Mouse (Mus musculus) stomach, embryonic 14.5 days (tissue): ENCODE data around the gene Cep112. TPM values are rescaled to one million over a fixed set of nuclear protein-coding genes. Genes with fewer than 3 reads are reported as not detected.
A peak's percentile ranks its signal among the peaks of the same experiment; 100 is the strongest.

Experiments
- ATAC-seq: fragments of 200-750 bp; cut with Nextera tagmentation; 2 replicates; pipeline ENCODE4 v1.8.0; 2017; ENCODE audit warnings: low read depth, moderate TSS enrichment; ENCODE audit not compliant: insufficient number of reproducible peaks, insufficient read depth, low FRiP score
- H3K27ac ChIP-seq: fragments of 300-500 bp; sonication (generic); 2 replicates; pipeline ENCODE4 v1.5.1; 2014; ENCODE audit warnings: mild to moderate bottlenecking, low read length, moderate library complexity, mixed read lengths
- H3K27me3 ChIP-seq: fragments of 300-500 bp; sonication (generic); 2 replicates; pipeline ENCODE4 v1.6.1; 2014; ENCODE audit warnings: low read length, control low read depth, mixed read lengths; ENCODE audit not compliant: control insufficient read depth, insufficient read depth
- H3K36me3 ChIP-seq: fragments of 300-500 bp; sonication (generic); 2 replicates; pipeline ENCODE4 v1.6.1; 2014; ENCODE audit warnings: mild to moderate bottlenecking, control low read depth, low read length, moderate library complexity, mixed read lengths; ENCODE audit not compliant: control insufficient read depth, insufficient read depth
- H3K4me1 ChIP-seq: fragments of 300-500 bp; sonication (generic); 2 replicates; pipeline ENCODE4 v1.6.1; 2014; ENCODE audit warnings: low read length, control low read depth, mixed read lengths; ENCODE audit not compliant: control insufficient read depth, insufficient read depth
- H3K4me2 ChIP-seq: fragments of 300-500 bp; sonication (generic); replicated peaks from 2 replicates; pipeline ENCODE4 v1.6.1; 2014; ENCODE audit warnings: low read depth, low read length, control low read depth
- H3K4me3 ChIP-seq: fragments of 300-500 bp; sonication (generic); 2 replicates; pipeline ENCODE4 v1.5.1; 2014; ENCODE audit warnings: low read depth, low read length, control low read depth
- H3K9ac ChIP-seq: fragments of 300-500 bp; sonication (generic); replicated peaks from 2 replicates; pipeline ENCODE4 v1.6.1; 2014; ENCODE audit warnings: low read depth, mild to moderate bottlenecking, control low read depth, low read length, moderate library complexity, mixed read lengths
- H3K9me3 ChIP-seq: fragments of 300-500 bp; sonication (generic); 2 replicates; pipeline ENCODE4 v1.6.1; 2016; ENCODE audit warnings: low read depth, low read length, control low read depth; ENCODE audit not compliant: control insufficient read depth
- WGBS: fragments of 180-500 bp; shearing (Covaris S2); extraction: QIAGEN DNeasy Blood & Tissue Kit; methylation state at CpG from one replicate; pipeline ENCODE4 v1.1.7; 2014; 5-methylcytosine and 5-hydroxymethylcytosine counted together
- polyA plus RNA-seq: library from polyadenylated mRNA; unstranded; fragments of >200 nt; fragmentation: Nextera tagmentation; extraction: Ambion mirVana; gene quantifications from 2 replicates; pipeline ENCODE4 v1.2.1, GENCODE M21; 2014

The Cep112 gene
- polyA plus RNA-seq, 1 experiment from 2014 or later = 24.1 TPM

GRCm38 (mm10) chr11:108425592-108425921 is 565 bp downstream of the Cep112 start:
- H3K27ac ChIP-seq = peak overlapping the region; percentile 16; the same call in 1 of the 2 replicates
- H3K9ac ChIP-seq = peak overlapping the region; percentile 51
- 7% methylated on average over 14 of the region's 14 CpGs for WGBS
- peak; percentile 56; the same call in 1 of the 2 replicates for ATAC-seq
- H3K4me3 ChIP-seq = peak overlapping the region; percentile 56
- peak overlapping the region; percentile 49 for H3K4me2 ChIP-seq
- 0 out of 2 replicates have a peak, but pooled peaks cover 3% of the 10 kb centered on the region for H3K4me1 ChIP-seq
- H3K9me3 ChIP-seq = no peaks in the 10 kb centered on the region
- no peaks in the 10 kb centered on the region for H3K36me3 ChIP-seq
- no peaks in the 10 kb centered on the region for H3K27me3 ChIP-seq

- Histone ChIP-seq H3K4me1 (0 out of 2 replicates have a peak, but pooled peaks cover 3% of the 10 kb centered on the region), H3K36me3 (no peaks in the 10 kb centered on the region), H3K9me3 (no peaks in the 10 kb centered on the region), H3K4me3 (peak overlapping the region; percentile 56), H3K4me2 (peak overlapping the region; percentile 49), H3K27ac (no peak overlapping the region), H3K9ac (no peak overlapping the region), H3K27me3 (no peaks in the 10 kb centered on the region)
- no peak for ATAC-seq
- 91% methylated on average over 3 of the region's 3 CpGs for WGBS
Measured at GRCm38 (mm10) chr11:108426086-108426485, 1.1 kb downstream of the Cep112 start.

GRCm38 (mm10) chr11:108427191-108427590 is 2.2 kb downstream of the Cep112 start:
- H3K4me1 ChIP-seq = 0 out of 2 replicates have a peak, but pooled peaks cover 3% of the 10 kb centered on the region
- no peak overlapping the region for H3K4me3 ChIP-seq
- H3K9me3 ChIP-seq = no peaks in the 10 kb centered on the region
- H3K27ac ChIP-seq = no peak overlapping the region
- H3K36me3 ChIP-seq = no peaks in the 10 kb centered on the region
- no peak overlapping the region for H3K4me2 ChIP-seq
- H3K9ac ChIP-seq = no peak overlapping the region
- H3K27me3 ChIP-seq = no peaks in the 10 kb centered on the region
- no peak for ATAC-seq
- 56% methylated on average over 6 of the region's 6 CpGs for WGBS

GRCm38 (mm10) chr11:108429076-108429475 is 4.1 kb downstream of the Cep112 start:
- H3K27ac ChIP-seq = no peak overlapping the region
- ATAC-seq = no peak
- WGBS = 65% methylated on average over 2 of the region's 2 CpGs

GRCm38 (mm10) chr11:108443893-108444563 is 19.0 kb downstream of the Cep112 start:
- no peak for ATAC-seq
- Histone ChIP-seq H3K4me1 (no peaks in the 10 kb centered on the region), H3K36me3 (no peaks in the 10 kb centered on the region), H3K4me3 (no peak overlapping the region), H3K27ac (no peak overlapping the region), H3K9me3 (no peaks in the 10 kb centered on the region), H3K27me3 (no peaks in the 10 kb centered on the region), H3K9ac (no peak overlapping the region), H3K4me2 (no peak overlapping the region)
- 67% methylated on average over 11 of the region's 11 CpGs for WGBS

More at GRCm38 (mm10) chr11:108429076-108429475, 4.1 kb downstream of the Cep112 start:
- H3K4me1 ChIP-seq = 0 out of 2 replicates have a peak, but pooled peaks cover 3% of the 10 kb centered on the region
- no peaks in the 10 kb centered on the region for H3K27me3 ChIP-seq
- no peaks in the 10 kb centered on the region for H3K36me3 ChIP-seq
- H3K9me3 ChIP-seq = no peaks in the 10 kb centered on the region
- no peak overlapping the region for H3K4me2 ChIP-seq
- no peak overlapping the region for H3K4me3 ChIP-seq
- H3K9ac ChIP-seq = no peak overlapping the region

- no peaks in the 10 kb centered on the region for H3K27me3 ChIP-seq
- peaks cover 5% of the 10 kb centered on the region; the same call in 1 of the 2 replicates for H3K9me3 ChIP-seq
- no peak overlapping the region for H3K27ac ChIP-seq
- H3K9ac ChIP-seq = no peak overlapping the region
- no peak for ATAC-seq
- H3K36me3 ChIP-seq = no peaks in the 10 kb centered on the region
- H3K4me1 ChIP-seq = no peaks in the 10 kb centered on the region
- no peak overlapping the region for H3K4me3 ChIP-seq
- no peak overlapping the region for H3K4me2 ChIP-seq
Measured at GRCm38 (mm10) chr11:108447148-108447547, 22.2 kb downstream of the Cep112 start.

- H3K4me1 ChIP-seq = no peaks in the 10 kb centered on the region
- no peak for ATAC-seq
- H3K9ac ChIP-seq = no peak overlapping the region
- peaks cover 5% of the 10 kb centered on the region; the same call in 1 of the 2 replicates for H3K9me3 ChIP-seq
- H3K27me3 ChIP-seq = no peaks in the 10 kb centered on the region
- 29% methylated on average over 3 of the region's 3 CpGs for WGBS
- H3K4me2 ChIP-seq = no peak overlapping the region
- no peak overlapping the region for H3K4me3 ChIP-seq
- no peaks in the 10 kb centered on the region for H3K36me3 ChIP-seq
- no peak overlapping the region for H3K27ac ChIP-seq
Measured at GRCm38 (mm10) chr11:108449811-108450210, 24.8 kb downstream of the Cep112 start.

GRCm38 (mm10) chr11:108459599-108459998 is 34.6 kb downstream of the Cep112 start:
- Histone ChIP-seq H3K4me3 (no peak overlapping the region), H3K36me3 (no peaks in the 10 kb centered on the region), H3K4me2 (no peak overlapping the region), H3K9ac (no peak overlapping the region), H3K9me3 (no peaks in the 10 kb centered on the region), H3K27ac (no peak overlapping the region), H3K27me3 (no peaks in the 10 kb centered on the region), H3K4me1 (no peaks in the 10 kb centered on the region)
- 84% methylated on average over 3 of the region's 3 CpGs for WGBS
- no peak for ATAC-seq

- no peak overlapping the region for H3K4me2 ChIP-seq
- no peaks in the 10 kb centered on the region for H3K4me1 ChIP-seq
- 37% methylated on average over 8 of the region's 8 CpGs for WGBS
- H3K27me3 ChIP-seq = no peaks in the 10 kb centered on the region
- H3K9me3 ChIP-seq = no peaks in the 10 kb centered on the region
- no peak for ATAC-seq
- H3K9ac ChIP-seq = no peak overlapping the region
- H3K27ac ChIP-seq = no peak overlapping the region; the same call in 1 of the 2 replicates
- H3K4me3 ChIP-seq = no peak overlapping the region
- H3K36me3 ChIP-seq = no peaks in the 10 kb centered on the region
Measured at GRCm38 (mm10) chr11:108464138-108464537, 39.1 kb downstream of the Cep112 start.
